Mouse (Mus musculus): ENCODE measurements around the gene 1700029H14Rik.

Gene 1700029H14Rik

DNA sequence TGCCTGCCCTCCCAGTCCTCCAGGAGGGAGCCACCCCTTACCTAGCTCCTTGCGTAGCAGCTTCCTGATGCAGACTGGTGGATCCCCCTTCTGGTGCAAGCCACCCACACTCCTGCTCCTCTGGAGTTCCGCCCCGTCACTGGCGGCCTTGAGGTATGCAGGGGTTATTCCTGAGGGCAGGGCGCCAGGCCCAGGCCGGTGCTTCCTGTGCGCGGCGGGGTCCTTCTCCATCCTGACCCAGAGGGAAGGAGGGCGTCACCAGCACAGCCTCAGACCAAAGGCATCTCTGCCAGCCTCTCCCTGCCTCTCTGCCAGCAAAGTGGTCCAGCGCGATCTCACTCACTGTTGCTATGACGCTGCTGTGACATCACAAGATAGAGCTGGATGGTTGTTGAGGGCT lies at the start of gene 1700029H14Rik:
Gene 1700029H14Rik, minus strand, starts transcription at position 344 of the 400 bp plus-strand sequence.
- DNase-seq: peak; percentile 94

DNA sequence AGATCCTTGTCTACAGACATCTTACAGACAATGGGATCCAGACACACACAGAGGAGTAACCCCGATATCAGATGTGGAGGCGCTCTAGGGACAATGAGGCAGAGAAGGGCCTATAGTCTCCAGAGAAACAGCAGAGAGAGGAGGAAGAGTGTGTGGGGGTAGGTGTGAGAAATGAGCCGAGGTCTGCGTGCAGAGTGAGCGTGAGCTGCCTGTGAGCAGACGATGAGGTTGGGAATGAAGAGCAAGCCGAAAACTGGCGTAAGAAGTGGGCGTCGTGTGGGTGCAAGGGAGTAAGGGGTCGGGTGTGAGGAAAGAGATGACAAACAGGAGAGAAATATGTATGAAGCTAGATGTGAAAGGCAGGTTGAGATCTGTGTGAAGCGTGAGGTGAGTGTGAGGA lies 49.4 kb upstream of the 1700029H14Rik start:
- DNase-seq: no peak

GRCm38 (mm10) chr8:13609971-13610370 lies 47.7 kb upstream of the 1700029H14Rik start:
- no peak for DNase-seq

DNA sequence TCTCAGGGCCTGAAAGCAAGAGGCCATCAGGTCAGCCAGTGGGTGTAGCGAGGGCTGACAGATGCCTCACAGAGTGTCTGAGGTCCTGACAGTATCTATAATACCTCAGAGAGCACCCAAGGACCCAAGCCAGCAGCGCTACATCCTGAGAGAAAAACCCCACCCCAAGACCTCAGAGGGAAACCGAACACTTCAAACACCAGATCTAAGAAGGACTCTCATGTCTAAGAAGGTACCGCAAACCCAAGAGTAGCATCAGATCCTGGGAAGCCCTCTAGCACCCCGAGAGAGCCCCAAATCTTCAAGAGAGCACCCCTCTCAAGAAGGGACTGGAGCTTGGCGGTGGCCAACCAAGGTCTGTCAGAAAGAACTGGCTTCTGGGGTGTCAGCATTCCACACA lies 46.7 kb upstream of the 1700029H14Rik start:
- DNase-seq: no peak

DNA sequence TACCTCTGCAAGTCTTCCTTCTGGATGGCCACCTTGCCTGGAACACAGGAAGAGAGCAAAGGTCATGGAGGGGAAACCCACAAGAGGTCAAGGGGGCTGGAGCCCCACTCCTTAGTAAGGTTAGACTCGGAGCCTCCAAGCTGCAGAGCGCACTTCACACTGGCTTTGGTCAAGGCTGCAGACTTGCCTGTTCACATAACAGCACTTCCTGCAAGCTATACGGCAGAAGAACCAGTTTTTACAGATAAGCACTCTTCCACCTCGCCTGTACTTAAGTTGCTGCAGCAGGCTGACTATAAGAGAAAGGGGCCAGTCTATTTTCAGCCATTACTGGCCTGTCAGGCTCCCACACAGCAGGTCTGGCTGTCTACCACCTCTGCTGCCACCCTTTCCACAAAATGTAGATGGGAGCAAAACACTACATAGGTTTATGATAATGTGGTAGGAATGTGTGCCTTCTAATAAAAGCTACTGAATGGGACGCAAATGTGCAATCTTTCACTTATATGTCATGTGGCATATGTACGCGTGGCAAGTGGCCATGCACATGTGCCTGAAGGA lies 43.7 kb upstream of the 1700029H14Rik start:
- no peak for DNase-seq

DNA sequence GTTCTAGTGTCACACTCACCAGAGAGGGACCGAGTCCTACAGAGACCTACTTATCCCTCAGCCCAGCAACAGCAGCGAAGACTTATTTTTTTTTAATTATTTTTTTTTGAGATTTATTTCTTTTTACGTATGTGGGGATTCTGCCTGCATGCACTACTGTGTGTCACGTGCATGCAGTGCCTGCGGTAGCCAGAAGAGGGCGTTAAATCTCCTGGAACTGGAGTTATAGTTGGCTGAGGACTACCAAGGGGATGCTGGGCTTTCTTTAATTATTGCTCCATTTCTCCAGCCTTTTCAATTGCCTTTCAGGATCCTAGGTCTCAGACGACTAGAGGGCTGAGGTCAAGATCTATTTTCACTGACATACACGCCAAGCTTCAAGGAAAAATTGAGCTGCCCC lies 40.4 kb upstream of the 1700029H14Rik start:
- no peak for DNase-seq

- no peak for DNase-seq
These were observed 38.9 kb upstream of the 1700029H14Rik start for GRCm38 (mm10) chr8:13601166-13601565.

DNA sequence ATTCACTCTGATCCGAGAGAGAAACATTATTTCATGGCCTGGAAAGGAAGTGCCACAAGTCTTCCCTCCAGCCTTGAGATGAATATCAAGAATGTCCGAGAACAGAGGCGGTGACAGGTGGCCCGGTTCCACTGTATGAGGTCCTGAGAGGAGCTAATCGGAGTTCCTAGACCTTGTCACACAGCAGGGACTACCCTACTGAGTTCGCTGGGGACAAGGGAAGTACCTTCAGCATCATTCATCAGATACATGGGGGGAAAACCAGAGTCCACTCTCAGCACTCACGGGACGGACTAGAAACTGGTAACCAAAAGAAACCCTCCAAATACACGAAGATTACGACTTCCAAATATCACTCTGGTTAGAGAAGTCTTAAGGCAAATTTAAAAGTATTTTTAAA lies 38.5 kb upstream of the 1700029H14Rik start:
- DNase-seq: no peak

DNA sequence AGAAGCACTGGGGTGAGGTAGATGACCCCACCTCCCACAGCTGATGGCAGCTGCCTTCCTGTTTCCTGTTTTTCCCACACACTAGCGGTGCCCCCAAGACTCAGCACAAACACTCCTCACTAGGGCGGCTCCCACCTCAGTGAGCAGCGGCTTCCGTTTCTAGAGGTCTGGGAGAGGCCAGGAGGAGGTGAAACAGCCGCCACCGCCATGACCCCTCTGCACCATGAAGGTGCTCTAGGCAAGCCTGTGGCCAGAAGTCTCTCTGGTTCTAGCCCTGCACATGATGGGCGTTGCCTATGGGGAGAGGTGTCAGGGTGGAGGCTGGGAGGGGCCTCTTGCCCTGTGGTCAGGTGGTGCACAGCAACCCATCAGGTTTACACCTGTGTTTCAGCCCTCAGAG lies 37.9 kb upstream of the 1700029H14Rik start:
- peak; percentile 98 for DNase-seq

- peak; percentile 85 for DNase-seq
These were observed 35.5 kb upstream of the 1700029H14Rik start for GRCm38 (mm10) chr8:13597777-13598176.

GRCm38 (mm10) chr8:13595861-13596260 lies 33.6 kb upstream of the 1700029H14Rik start:
- DNase-seq: peak; percentile 91

- DNase-seq: peak; percentile 99
These were observed 32.6 kb upstream of the 1700029H14Rik start for GRCm38 (mm10) chr8:13594884-13595323.

GRCm38 (mm10) chr8:13593340-13593739 lies 31.1 kb upstream of the 1700029H14Rik start:
- peak; percentile 85 for DNase-seq

DNA sequence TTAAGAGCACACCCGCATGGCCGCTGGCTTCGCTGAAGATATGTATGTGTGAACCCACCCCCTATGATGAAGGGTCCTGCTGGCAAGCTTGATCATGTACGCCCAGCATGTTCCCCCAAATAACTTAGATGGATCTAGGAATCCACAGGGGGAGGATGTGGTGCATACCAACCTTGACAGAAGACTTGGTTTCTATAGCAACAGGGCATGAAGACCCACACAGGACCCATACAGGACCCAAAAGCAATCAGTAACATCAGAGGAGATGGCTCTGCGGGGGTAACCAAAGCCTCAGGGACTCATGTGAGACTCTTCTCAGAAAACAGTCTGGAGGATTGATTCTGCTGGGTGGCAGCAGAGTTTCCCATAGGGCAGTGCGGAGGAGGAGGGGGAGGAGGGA lies 29.0 kb upstream of the 1700029H14Rik start:
- DNase-seq: no peak

- no peak for DNase-seq
These were observed 26.8 kb upstream of the 1700029H14Rik start for GRCm38 (mm10) chr8:13589071-13589470.

- DNase-seq: no peak
These were observed 22.4 kb upstream of the 1700029H14Rik start for GRCm38 (mm10) chr8:13584652-13585051.

- no peak for DNase-seq
These were observed 15.6 kb upstream of the 1700029H14Rik start for GRCm38 (mm10) chr8:13577869-13578268.

DNA sequence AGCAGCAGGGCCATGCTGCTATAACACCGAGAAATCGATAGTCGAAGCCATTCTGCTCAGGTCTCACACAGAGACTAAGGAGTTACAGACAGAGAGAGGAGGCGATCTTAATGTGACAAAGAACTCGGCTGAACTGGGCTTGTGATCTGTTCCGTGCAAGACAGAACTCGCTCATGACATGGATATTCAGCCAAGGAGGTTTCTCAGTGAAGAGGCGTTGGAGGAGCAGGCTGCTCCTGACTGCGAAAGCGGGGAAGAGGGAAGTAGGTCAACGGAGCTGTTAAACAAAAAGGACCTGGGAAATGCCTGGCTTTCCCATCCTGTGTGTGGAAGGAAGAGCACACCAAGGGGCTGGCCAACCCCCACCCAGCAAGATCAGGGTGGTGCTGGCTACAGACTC lies 9.7 kb upstream of the 1700029H14Rik start:
- no peak for DNase-seq

GRCm38 (mm10) chr8:13557526-13557925 lies 4.7 kb downstream of the 1700029H14Rik start:
- no peak for DNase-seq

- peak; percentile 94 for DNase-seq
These were observed 10.8 kb downstream of the 1700029H14Rik start for GRCm38 (mm10) chr8:13551574-13551830.

- peak; percentile 99 for DNase-seq
These were observed 11.3 kb downstream of the 1700029H14Rik start for GRCm38 (mm10) chr8:13550718-13551573.

DNA sequence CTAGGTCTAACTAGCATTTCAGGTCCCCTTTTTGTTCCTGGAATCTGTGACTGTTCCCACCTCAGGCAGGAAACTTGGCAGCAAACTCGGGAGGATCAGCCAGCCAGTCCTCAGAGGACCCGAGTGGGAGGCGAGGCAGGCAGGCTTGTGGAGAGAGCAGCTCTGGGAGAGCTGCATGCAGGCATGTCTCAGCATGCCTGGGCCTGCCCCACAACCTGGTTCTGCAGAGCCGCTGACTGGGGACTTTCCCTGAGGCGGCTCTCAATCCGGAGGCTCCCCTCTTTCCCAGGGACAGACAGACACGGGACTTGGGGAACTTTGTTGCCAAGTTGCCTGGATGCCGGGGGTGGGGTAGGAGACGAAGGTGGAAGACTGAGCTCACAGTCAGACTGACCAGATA lies 13.4 kb downstream of the 1700029H14Rik start:
- DNase-seq: peak; percentile 99

DNA sequence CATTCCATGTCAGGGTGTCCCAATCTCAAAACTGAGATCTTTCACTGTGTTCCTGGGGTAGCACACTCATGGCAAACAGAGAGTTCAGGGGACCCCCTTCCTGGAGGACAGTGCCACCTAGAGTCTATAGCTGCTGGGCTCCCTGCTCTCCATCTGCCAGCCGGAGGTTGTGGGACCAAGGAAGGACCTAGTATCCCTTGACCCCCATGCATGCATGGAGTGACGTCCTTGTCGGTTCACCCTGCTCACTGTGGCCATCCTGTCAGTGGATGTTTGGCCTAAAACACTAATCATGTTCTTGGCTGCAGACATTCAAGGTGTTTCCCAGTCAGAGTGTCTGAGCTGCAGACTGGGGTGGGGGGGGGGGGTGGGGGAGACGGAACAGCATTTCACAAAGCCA lies 14.0 kb downstream of the 1700029H14Rik start:
- peak; percentile 96 for DNase-seq

GRCm38 (mm10) chr8:13546421-13546820 lies 15.8 kb downstream of the 1700029H14Rik start:
- no peak for DNase-seq

GRCm38 (mm10) chr8:13541526-13541925 lies 20.7 kb downstream of the 1700029H14Rik start:
- no peak for DNase-seq

Measured in heart, adult 11 months (tissue).